Mouse (Mus musculus) MEL (cell line): ENCODE measurements around the gene Abcc9. TPM values are rescaled to one million over a fixed set of nuclear protein-coding genes. Genes with fewer than 3 reads are reported as not detected.

Experiments
- DNase-seq: peaks from one replicate; pipeline ENCODE4 v3.0.0; 2011; ENCODE audit warnings: low read depth, low spot score
- H3K27ac ChIP-seq: 2 replicates; pipeline ENCODE4 v1.5.1; 2012; ENCODE audit warnings: low read depth, mild to moderate bottlenecking, control low read depth, low read length, moderate library complexity; ENCODE audit not compliant: control insufficient read depth
- H3K27me3 ChIP-seq, 2 experiments: fragments of 150-350 bp in 1 of 2; sonication (generic) in 1 of 2; 2 replicates each; pipeline ENCODE4 v1.6.1; 2012; ENCODE audit warnings: low read length in 2 of 2, mild to moderate bottlenecking in 2 of 2, improper control_type of control experiment in 1 of 2, moderate library complexity in 1 of 2; ENCODE audit not compliant: insufficient read depth in 2 of 2, control insufficient read depth in 1 of 2
- H3K36me3 ChIP-seq, 2 experiments: 2 replicates each; pipeline ENCODE4 v1.6.1; 2012 to 2014; ENCODE audit warnings: low read length in 2 of 2, improper control_type of control experiment in 1 of 2, inconsistent platforms in 1 of 2, mild to moderate bottlenecking in 1 of 2; ENCODE audit not compliant: insufficient read depth in 2 of 2, control insufficient read depth in 1 of 2
- H3K4me1 ChIP-seq, 2 experiments: fragments of 150-350 bp in 1 of 2; sonication (generic) in 1 of 2; 2 replicates each; pipeline ENCODE4 v1.6.1; 2012; ENCODE audit warnings: low read length in 2 of 2, improper control_type of control experiment in 1 of 2, mild to moderate bottlenecking in 1 of 2; ENCODE audit not compliant: insufficient read depth in 2 of 2, control insufficient read depth in 1 of 2
- H3K4me3 ChIP-seq, 2 experiments: fragments of 150-350 bp in 1 of 2; sonication (generic) in 1 of 2; 2 replicates each; pipeline ENCODE4 v1.5.1; 2012; ENCODE audit warnings: low read depth in 2 of 2, low read length in 2 of 2, mild to moderate bottlenecking in 2 of 2, moderate library complexity in 2 of 2, control low read depth in 1 of 2, improper control_type of control experiment in 1 of 2; ENCODE audit not compliant: control insufficient read depth in 1 of 2, insufficient read depth in 1 of 2
- H3K79me2 ChIP-seq: 2 replicates; pipeline ENCODE4 v1.6.1; 2012; ENCODE audit warnings: mild to moderate bottlenecking, low read length, moderate library complexity; ENCODE audit not compliant: control insufficient read depth, poor library complexity, insufficient read depth
- H3K9ac ChIP-seq: 2 replicates; pipeline ENCODE4 v1.6.1; 2012; ENCODE audit warnings: low read depth, mild to moderate bottlenecking, control low read depth, low read length, moderate library complexity; ENCODE audit not compliant: control insufficient read depth, poor library complexity, severe bottlenecking
- H3K9me3 ChIP-seq: fragments of 150-350 bp; sonication (generic); replicated peaks from 2 replicates; pipeline ENCODE4 v1.6.1; 2012; ENCODE audit warnings: mild to moderate bottlenecking, low read length, improper control_type of control experiment, moderate library complexity; ENCODE audit not compliant: insufficient read depth
- CHD2 ChIP-seq: IDR thresholded peaks from 2 replicates; pipeline ENCODE4 v1.6.1; 2011; ENCODE audit warnings: low read length, improper control_type of control experiment
- ELF1 ChIP-seq: IDR thresholded peaks from 2 replicates; pipeline ENCODE4 v1.6.1; 2014; ENCODE audit warnings: low read depth, mild to moderate bottlenecking, inconsistent platforms, low read length, improper control_type of control experiment, moderate library complexity
- EP300 ChIP-seq, 2 experiments: IDR thresholded peaks; 2 replicates each; pipeline ENCODE4 v1.6.1; 2011; ENCODE audit warnings: improper control_type of control experiment in 2 of 2, low read length in 2 of 2, low read depth in 1 of 2, mild to moderate bottlenecking in 1 of 2
- ETS1 ChIP-seq: IDR thresholded peaks from 2 replicates; pipeline ENCODE4 v1.6.1; 2012; ENCODE audit warnings: low read depth, mild to moderate bottlenecking, inconsistent platforms, low read length, improper control_type of control experiment, moderate library complexity
- KAT2A ChIP-seq: conservative IDR thresholded peaks from 2 replicates; pipeline ENCODE4 v1.6.1; 2012; ENCODE audit warnings: low read depth, low read length, improper control_type of control experiment, inconsistent platforms
- MEF2A ChIP-seq: IDR thresholded peaks from 2 replicates; pipeline ENCODE4 v1.6.1; 2014; ENCODE audit warnings: low read depth, mild to moderate bottlenecking, inconsistent platforms, low read length, improper control_type of control experiment; ENCODE audit not compliant: poor library complexity, insufficient replicate concordance, severe bottlenecking; ENCODE audit errors: extremely low read depth
- MXI1 ChIP-seq: IDR thresholded peaks from 2 replicates; pipeline ENCODE4 v1.6.1; 2011; ENCODE audit warnings: mild to moderate bottlenecking, low read depth, low read length, improper control_type of control experiment
- SIN3A ChIP-seq: IDR thresholded peaks from 2 replicates; pipeline ENCODE4 v1.6.1; 2012; ENCODE audit warnings: low read length, improper control_type of control experiment, inconsistent platforms
- TCF12 ChIP-seq: IDR thresholded peaks from 2 replicates; pipeline ENCODE4 v1.6.1; 2014; ENCODE audit warnings: low read depth, mild to moderate bottlenecking, inconsistent platforms, low read length, improper control_type of control experiment, moderate library complexity
- polyA plus RNA-seq, 2 experiments: library from polyadenylated mRNA; stranded (reverse) in 1 of 2; unstranded in 1 of 2; fragments of >175 nt in 1 of 2; fragments of >200 nt in 1 of 2; gene quantifications; 2 replicates each; pipeline versions ENCODE4 v1.2.1 to v1.2.4; 2012; ENCODE audit warnings: low replicate concordance in 2 of 2, low read depth in 1 of 2; ENCODE audit not compliant: insufficient read length in 2 of 2, insufficient read depth in 1 of 2, missing spikeins in 1 of 2
- total RNA-seq: library from RNA; depleted of rRNA; stranded (reverse); fragments of 300-350 nt; gene quantifications from 2 replicates; pipeline ENCODE4 v1.2.3, GENCODE M21; 2012

The Abcc9 gene
- total and polyA plus RNA-seq, 3 experiments: not detected

DNA sequence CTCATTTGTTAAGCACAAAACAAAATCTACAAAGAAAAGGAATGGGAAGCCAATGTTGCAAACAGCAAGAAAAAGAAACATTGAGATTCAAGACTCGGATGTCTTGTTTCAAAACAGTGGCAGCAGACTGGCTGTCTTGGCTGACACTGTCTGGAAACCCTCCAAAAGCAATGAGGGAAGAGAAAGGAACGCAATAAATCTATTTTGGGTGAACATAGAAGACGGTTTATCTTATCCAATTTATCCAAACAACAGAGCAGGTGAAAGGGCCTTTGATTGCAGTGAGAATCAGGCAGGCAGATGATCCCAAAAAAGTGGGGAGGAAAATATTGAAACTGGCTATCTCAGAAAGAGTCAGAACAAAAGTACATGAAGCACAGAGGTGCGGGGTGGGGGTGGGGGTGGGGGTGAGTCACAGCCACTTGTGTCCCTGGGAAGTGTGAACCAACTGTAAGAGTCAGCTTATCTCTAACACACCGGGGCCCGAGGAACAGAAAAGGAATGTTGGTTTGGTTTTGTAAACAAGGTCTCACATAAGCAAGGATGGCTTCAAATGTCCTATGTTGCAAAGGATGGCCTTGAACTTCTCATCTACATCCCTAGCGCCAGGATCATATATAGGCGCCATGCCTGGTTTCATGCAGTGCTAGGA, 46.1 kb upstream of the Abcc9 start:
- H3K27ac ChIP-seq: peak overlapping the region; percentile 38; the same call in 1 of the 2 replicates
- no peaks in the 10 kb centered on the region for H3K9me3 ChIP-seq
- no peaks in the 10 kb centered on the region for H3K79me2 ChIP-seq
- H3K27me3 ChIP-seq: no peaks in the 10 kb centered on the region
- peak; percentile 51 for DNase-seq
- TF ChIP-seq MEF2A (peak; percentile 69; the same call in 1 of the 2 replicates), ELF1 (no peak), ETS1 (peak; percentile 61), MXI1 (peak; percentile 21; the same call in 1 of the 2 replicates), EP300 (IDR thresholded peaks at IDR 0.05; ENCODE audit: low read depth in 1 of 2, low read length in 2 of 2) (peak; percentile 19 to 33; a peak in 1 of 4 replicates), TCF12 (0 out of 2 replicates have a peak, but pooled peaks have one; percentile 21)
- peaks cover 0 to 25% of the 10 kb centered on the region in 2 experiments; a peak in 2 of 4 replicates for H3K36me3 ChIP-seq
- H3K4me1 ChIP-seq: peaks cover 10 to 22% of the 10 kb centered on the region in 2 experiments
- H3K4me3 ChIP-seq: peak overlapping the region; percentile 17 to 51; a peak in 2 of 4 replicates
- peak overlapping the region; percentile 17; the same call in 1 of the 2 replicates for H3K9ac ChIP-seq

DNA sequence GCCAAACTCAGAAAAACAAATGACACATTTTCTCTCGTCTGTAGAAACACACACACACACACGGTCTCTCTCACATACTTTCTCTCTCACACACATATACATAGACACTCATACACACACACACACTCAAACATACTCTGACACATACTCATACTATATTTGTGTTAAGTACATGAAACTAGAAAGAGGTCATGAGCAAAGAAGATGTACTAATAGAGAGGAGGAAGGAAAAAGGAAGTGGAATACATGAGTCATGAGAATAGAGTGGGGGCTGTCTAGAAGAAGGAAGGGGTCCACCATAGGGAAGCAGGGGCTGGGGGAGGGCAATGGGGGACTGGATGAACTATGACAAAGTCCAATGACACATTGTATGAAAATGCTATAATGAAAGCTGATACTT, 45.0 kb upstream of the Abcc9 start:
- H3K4me1 ChIP-seq: peaks cover 7 to 18% of the 10 kb centered on the region in 2 experiments
- H3K27me3 ChIP-seq: no peaks in the 10 kb centered on the region
- peaks cover 0 to 19% of the 10 kb centered on the region in 2 experiments; a peak in 2 of 4 replicates for H3K36me3 ChIP-seq
- no peak overlapping the region for H3K27ac ChIP-seq
- H3K9me3 ChIP-seq: no peaks in the 10 kb centered on the region
- peak overlapping the region in 1 of 2 experiments; percentile 8; a peak in 1 of 4 replicates for H3K4me3 ChIP-seq
- TF ChIP-seq CHD2 (no peak), SIN3A (0 out of 2 replicates have a peak, but pooled peaks have one; percentile 9), EP300 (IDR thresholded peaks at IDR 0.05; ENCODE audit: low read depth in 1 of 2, low read length in 2 of 2) (peak in 1 of 2 experiments; percentile 24; a peak in 1 of 4 replicates)
- DNase-seq: peak; percentile 51
- H3K79me2 ChIP-seq: no peaks in the 10 kb centered on the region
- no peak overlapping the region for H3K9ac ChIP-seq

DNA sequence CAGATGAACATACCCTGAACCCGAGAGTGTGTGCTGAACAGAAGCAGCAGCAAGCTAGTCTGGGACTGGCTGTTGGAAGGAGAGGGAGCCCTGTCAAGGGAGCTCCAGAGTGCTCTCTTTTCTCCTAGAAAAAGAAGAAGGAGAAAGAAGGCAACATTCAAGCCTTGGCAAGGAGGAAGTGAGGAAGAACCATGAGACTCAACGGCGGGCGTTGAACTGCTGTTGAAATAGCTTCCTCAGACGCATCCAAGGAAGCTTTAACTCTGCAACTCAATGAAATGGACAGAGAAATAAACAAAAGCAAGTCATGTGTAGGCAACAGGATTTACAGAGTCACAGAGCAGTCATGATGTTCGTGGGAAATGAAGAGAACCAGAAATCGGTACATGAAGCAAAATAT, 44.6 kb upstream of the Abcc9 start:
- TF ChIP-seq SIN3A (0 out of 2 replicates have a peak, but pooled peaks have one; percentile 7), KAT2A (no peak)
- TF ChIP-seq, all 39 proteins: peak for 1
- H3K27ac ChIP-seq: no peak overlapping the region
- peaks cover 0 to 16% of the 10 kb centered on the region in 2 experiments; a peak in 2 of 4 replicates for H3K36me3 ChIP-seq
- no peaks in the 10 kb centered on the region for H3K9me3 ChIP-seq
- peak; percentile 41 for DNase-seq
- peak overlapping the region in 1 of 2 experiments; percentile 8; a peak in 1 of 4 replicates for H3K4me3 ChIP-seq
- H3K27me3 ChIP-seq: no peaks in the 10 kb centered on the region
- no peak overlapping the region for H3K9ac ChIP-seq
- no peaks in the 10 kb centered on the region for H3K79me2 ChIP-seq
- H3K4me1 ChIP-seq: peaks cover 7 to 14% of the 10 kb centered on the region in 2 experiments
